Mouse (Mus musculus) embryo, embryonic 11.5 days (tissue): ENCODE data around the gene St6galnac5.

ENCODE experiments used
- DNase-seq: peaks from one replicate; pipeline ENCODE4 v3.0.0-alpha.2; 2012; ENCODE audit warnings: low read depth, low spot score

The St6galnac5 gene

GRCm38 (mm10) chr3:152981988-152982387 lies at the start of gene St6galnac5:
St6galnac5 (minus strand) TSS chr3:152982246.
- DNase-seq: peak; percentile 26

DNA sequence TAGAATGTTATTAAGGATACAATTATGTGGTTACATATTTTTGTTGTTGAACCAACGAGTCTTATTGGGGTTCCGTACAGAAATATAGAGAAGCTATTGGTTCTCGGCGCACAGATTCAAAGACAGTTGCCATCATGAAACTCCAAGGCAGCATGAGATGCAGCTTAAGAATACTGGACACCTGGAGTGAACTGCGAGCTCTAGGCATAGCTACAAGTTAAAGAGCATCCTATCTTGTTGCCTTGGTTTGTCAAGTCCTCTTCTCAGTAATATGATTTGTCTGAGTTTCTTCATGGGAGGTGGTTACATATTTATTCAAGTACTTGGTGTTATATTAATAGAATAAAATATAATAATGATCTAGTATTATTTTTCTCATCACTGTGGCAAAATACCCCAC lies 48.7 kb upstream of the St6galnac5 start:
- DNase-seq: no peak

- DNase-seq: no peak
These were observed 42.0 kb upstream of the St6galnac5 start for GRCm38 (mm10) chr3:153024016-153024415.

DNA sequence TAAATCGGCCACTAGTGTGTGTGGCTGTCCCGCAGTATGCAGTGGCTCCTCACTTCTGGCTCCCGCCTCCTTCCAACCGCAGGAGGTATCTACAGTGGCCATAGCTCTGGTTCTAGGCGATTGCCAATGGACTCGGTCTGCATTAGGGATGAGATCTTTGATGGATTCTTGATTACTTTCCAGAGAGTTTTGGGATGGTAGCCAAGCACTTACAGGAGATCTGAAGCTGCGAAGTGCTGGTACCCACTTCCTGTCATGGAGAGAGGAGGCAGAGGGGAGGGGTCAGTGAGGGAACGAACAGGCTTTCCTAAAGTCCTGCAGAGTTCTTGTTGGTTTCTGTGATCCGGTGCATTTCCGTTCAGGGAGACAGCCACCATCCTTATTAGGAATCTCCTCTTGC lies 36.0 kb upstream of the St6galnac5 start:
- no peak for DNase-seq

DNA sequence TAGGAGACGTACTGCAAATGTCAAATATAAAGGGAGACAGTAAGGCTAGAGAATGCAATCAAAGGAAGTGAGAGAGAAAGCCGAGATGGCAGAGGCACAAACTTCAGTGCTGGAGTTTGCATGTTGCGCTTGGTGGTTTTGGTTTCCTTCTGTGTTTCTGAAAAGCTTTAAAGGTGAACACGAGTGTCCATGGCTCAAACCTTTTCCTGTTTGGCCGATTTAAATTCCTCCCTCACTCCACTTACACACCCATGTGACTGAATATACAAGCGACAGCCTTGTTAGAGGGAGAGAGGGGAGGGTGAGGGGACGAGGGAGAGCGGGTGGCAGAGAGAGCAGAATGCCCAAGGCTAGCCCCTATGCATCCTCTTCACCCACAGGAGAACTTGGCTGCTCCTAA lies 34.3 kb upstream of the St6galnac5 start:
- no peak for DNase-seq

GRCm38 (mm10) chr3:153006893-153007292 lies 24.8 kb upstream of the St6galnac5 start:
- DNase-seq: no peak

DNA sequence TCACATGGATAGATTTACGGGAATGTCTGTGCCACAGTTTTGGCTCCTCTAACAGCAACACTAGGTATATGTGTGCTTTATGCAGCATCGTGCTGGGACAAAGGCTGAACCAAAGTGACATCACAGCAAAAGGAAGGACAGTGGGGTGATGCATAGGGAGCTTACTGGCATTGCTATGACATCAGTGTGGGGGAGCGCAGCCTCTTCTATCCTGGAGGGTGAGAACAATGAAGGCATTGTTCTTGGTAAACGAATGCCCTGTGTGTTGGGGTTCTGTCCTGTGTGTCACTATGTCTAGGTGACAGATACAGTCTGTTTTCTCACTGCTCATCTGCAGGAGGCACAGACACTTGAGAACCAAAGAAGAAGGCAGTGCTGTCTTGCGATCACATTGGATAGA lies 16.9 kb upstream of the St6galnac5 start:
- DNase-seq: no peak

DNA sequence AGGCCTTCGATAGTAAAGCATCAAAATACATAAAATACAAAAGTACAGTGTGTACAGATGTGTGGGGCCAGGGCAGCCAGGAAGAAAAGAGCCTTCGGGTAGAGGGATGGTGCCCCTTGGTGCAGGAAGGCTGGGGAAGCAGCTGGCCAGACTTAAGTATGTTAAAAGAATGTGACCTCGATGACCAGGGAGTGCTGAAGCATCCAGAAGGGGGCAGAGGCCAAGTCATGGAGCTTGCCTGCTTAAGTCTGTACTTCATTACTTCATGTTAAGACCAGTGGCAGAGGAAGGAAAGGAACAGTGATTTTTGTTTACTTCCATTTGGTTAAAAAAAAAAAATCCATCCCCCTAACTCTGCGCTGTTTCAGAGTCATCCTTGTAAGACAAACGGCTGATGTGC lies 16.1 kb upstream of the St6galnac5 start:
- no peak for DNase-seq

DNA sequence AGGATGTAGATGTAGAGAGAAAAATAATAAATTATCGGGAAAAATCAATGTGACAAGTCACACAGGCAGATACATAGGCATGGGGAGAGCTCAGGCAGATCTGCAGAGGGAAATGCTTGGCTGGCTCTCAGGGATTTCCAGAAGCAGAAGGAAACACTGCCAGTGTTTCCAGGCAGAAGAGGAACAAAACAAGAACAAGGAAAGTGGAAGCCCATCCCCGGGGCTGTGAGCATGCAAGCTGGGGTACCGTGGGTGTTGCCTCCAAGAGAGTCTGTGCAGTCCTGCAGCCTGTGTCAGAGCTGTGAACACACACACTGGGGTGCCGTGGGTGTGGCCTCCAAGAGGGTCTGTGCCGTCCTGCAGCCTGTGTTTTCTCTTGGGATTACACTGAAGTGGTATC lies 11.6 kb upstream of the St6galnac5 start:
- no peak for DNase-seq

DNA sequence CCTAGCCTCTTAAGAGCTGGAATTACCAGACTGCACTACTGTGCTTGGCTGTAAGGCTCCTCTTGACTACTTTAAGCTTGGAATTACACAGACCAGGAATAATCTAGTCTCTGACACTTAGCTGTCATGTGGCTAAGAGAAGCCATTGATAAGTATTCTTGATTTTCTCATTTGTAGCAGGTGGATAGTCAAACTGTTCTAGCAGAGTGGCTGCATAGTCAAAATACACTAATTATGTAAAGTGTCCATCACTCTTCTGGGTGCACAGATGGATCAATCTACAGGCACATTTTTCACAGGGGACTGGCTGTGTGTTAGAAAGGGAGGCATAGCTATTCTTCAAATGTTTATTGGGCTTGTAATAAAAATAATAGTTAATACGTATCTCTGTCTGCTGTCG lies 8.7 kb upstream of the St6galnac5 start:
- no peak for DNase-seq

- DNase-seq: no peak
These were observed 770 bp downstream of the St6galnac5 start for GRCm38 (mm10) chr3:152980978-152981974.

GRCm38 (mm10) chr3:152980431-152980830 lies 1.6 kb downstream of the St6galnac5 start:
- DNase-seq: no peak

DNA sequence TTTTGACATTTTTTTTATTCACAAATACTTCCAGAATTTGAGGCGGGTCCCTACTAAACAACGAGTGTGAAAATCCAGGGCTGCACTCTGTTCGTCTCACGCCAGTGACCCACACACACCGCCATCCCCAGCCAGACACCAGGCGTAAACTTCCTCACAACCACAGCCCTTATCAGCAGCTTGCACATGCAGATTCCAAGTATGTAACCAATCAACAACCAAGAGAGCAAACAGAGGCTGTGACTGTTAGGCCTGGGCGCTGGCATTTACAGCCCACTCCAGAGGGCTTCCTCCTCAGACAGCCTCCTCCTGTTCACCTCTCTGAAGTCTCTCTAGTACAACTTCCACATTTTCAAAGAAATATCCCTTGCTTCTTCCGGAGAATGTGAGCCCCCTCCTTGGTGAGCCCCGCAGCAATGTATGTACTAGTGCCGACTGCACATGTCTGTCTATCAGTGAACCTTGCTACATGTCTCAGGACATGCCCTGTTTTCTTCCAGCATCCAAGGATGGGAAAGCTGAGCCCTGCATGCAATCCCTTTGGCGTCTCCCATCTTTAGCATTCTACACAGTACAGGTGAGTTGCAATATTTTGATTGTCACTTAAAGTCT lies 2.5 kb downstream of the St6galnac5 start:
- DNase-seq: no peak

DNA sequence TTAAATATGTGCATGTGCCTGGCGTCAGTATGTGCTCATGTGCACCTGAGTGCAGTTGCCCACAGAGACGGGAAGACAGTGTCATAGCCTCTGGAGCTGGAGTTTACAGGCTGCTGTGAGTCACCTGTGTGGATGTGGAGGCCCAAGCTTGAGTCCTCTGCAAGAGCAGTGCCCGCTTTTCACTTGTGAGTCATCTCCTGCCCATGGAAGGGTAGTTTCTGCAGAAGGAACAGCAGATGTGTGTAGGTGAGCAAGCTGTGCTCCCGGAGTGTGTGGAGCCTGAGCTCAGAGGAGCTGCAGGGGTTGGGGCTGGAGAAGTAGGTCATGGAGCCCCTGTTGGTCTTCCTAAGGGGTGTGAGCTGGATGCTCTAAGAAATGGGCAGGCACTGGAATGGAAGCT lies 10.7 kb downstream of the St6galnac5 start:
- no peak for DNase-seq

GRCm38 (mm10) chr3:152969774-152970347 lies 12.2 kb downstream of the St6galnac5 start:
- DNase-seq: no peak

DNA sequence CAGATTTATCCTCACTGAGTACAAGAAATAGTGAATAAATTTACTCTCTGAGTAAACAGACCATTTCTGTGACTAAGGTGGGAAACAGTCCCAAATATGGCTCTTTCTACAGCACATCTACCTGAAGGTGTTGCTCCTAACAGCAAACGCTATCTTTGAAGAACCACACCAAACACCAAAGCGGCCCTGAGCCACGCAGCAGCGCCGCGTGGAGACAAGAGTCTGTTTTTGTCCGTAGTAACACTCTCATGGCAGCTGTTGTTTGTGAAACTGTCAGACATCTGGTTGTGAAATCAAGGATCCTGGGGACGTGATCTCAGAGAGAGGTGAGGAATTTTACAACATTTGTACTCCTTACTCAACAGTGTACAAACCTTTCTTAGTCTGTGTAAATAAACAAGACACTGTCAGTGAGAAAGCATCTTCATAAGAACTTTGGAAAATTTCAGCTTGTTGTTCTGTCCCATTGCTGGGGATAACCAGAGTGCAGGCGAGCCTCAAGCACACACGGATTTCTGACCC lies 20.1 kb downstream of the St6galnac5 start:
- no peak for DNase-seq

- peak; percentile 51 for DNase-seq
These were observed 23.5 kb downstream of the St6galnac5 start for GRCm38 (mm10) chr3:152958358-152959150.

GRCm38 (mm10) chr3:152956771-152957170 lies 25.3 kb downstream of the St6galnac5 start:
- DNase-seq: no peak

- no peak for DNase-seq
These were observed 26.0 kb downstream of the St6galnac5 start for GRCm38 (mm10) chr3:152956038-152956437.

- DNase-seq: no peak
These were observed 30.2 kb downstream of the St6galnac5 start for GRCm38 (mm10) chr3:152951634-152952545.
